Mouse (Mus musculus): ENCODE results near the gene Sv2a.

Sv2a gene

DNA sequence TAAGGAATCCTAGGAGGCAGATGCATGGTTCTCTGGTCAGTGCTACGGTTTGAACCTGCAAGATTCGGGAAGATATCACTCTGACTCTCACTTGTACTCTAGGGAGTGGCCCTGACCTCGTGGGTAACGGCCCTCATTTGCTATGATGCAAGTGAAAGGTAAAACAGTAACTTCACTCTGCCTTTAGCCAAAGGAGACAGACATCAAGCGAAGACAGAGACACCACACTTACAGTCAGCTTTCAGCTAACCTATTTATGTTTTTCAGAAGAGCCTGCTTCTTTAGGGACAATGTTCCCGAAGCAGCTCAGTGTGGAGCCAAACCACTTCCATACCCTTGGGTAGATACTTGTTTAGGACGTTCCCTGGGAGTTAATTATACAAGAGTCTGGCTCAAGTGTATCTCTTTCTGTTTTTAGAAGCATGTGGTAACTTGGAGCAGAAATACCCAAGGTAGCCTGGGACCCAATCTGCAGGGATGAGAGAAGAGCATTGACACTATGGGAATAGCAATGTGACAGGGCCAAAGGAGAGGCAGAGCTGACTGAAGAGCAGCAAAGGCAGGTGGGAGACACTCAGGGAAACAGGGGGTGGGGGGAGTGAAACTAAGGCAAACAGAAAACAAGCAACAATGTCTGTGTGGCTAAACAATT, 63.1 kb downstream of the Sv2a start:
- ATAC-seq (ENCODE audit: low TSS enrichment), result no peak

All from frontal cortex, adult (tissue).